Mouse (Mus musculus): ENCODE measurements around the gene Bloc1s2. TPM values are rescaled to one million over a fixed set of nuclear protein-coding genes. Genes with fewer than 3 reads are reported as not detected.
"Not testable (repeated sequence)": the region's sequence is repeated elsewhere in the genome, so short reads cannot be mapped to it uniquely, and the experiment has no call there.

The Bloc1s2 gene
- polyA plus RNA-seq, 1 experiment from 2014 or later, result 31.6 TPM

DNA sequence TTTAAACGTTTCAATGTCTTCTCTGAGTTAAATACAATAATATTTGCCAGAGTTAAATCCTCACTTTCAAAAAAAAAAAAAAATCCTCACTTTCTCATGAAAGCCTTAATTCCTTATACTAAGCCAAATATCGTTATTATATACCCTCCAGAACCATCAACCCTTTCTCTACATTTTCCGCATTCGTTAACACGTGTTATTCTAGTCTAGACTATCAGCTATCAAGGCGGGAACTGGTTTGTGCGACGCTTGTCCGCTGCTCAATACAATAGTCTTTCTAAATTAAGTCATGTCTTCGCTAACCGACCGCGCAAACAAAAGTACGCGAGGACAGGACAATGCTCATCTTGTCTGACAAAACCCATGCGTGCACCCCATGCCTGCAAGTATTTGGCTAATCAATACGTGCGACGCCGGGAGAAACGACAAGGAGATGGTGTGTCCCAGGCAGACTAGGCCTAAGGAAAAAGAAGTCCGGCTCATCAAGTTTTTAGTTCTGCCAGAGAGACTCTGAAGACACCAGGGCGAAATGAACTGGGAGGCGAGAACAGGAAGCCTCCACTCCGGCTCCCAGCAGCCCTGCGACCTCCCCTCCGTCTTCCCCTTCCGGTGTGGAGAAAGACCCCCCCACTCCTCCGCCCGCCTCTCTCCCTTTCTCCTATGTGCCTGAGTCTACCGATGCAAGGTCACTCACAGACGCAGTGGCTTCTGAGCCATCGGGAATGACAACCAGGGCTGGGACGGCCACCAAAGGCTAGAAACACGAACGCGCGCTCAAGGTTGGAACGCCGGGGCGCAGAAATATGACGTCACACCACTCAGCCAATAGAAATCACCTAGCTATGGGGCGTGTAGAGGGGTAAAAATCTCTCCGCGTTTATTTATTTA lies 10.9 kb downstream of the Bloc1s2 start, which contains the start of gene Cwf19l1:
Gene Cwf19l1, minus strand, starts transcription at position 805 of the 888 bp plus-strand sequence.
- Histone ChIP-seq H3K4me1 (ENCODE audit: insufficient read depth) (peaks cover 12% of the 10 kb centered on the region), H3K4me3 (ENCODE audit: low read depth, low read length) (peak within 1 kb of the TSS; percentile 93), H3K4me2 (ENCODE audit: low read depth, low read length) (peak within 1 kb of the TSS; percentile 88), H3K9me3 (ENCODE audit: low read length) (no peaks in the 10 kb centered on the region), H3K27me3 (ENCODE audit: insufficient read depth, low read length) (no peaks in the 10 kb centered on the region), H3K27ac (ENCODE audit: low read depth) (peak within 1 kb of the TSS; percentile 88), H3K36me3 (replicated peaks; ENCODE audit: insufficient read depth, low read length) (peaks cover 28% of the 10 kb centered on the region), H3K9ac (replicated peaks) (peak within 1 kb of the TSS; percentile 83)
- DNase-seq (peak; percentile 92), ATAC-seq (peak; percentile 93)
- under 1% methylated on average over 45 of the region's 45 CpGs for WGBS (ENCODE audit: insufficient replicate concordance)
- TF ChIP-seq EP300 (IDR thresholded peaks at IDR 0.05; ENCODE audit: low read depth) (no peak; the same call in 1 of the 2 replicates), CTCF (IDR thresholded peaks at IDR 0.05; ENCODE audit: low read depth) (no peak)

- 78% methylated on average over 5 of the region's 5 CpGs for WGBS (ENCODE audit: insufficient replicate concordance)
- TF ChIP-seq CTCF (IDR thresholded peaks at IDR 0.05; ENCODE audit: low read depth), result no peak
- no peak for TF ChIP-seq EP300 (IDR thresholded peaks at IDR 0.05; ENCODE audit: low read depth)
Measured at GRCm38 (mm10) chr19:44132917-44133316, 13.3 kb downstream of the Bloc1s2 start.

GRCm38 (mm10) chr19:44128560-44128959 lies 17.7 kb downstream of the Bloc1s2 start:
- 58% methylated on average over 2 of the region's 2 CpGs for WGBS (ENCODE audit: insufficient replicate concordance)
- Histone ChIP-seq H3K36me3 (replicated peaks; ENCODE audit: insufficient read depth, low read length) (peaks cover 57% of the 10 kb centered on the region), H3K9ac (replicated peaks) (no peak overlapping the region), H3K4me2 (ENCODE audit: low read depth, low read length) (no peak overlapping the region), H3K4me3 (ENCODE audit: low read depth, low read length) (no peak overlapping the region), H3K27ac (ENCODE audit: low read depth) (peak overlapping the region; percentile 62), H3K9me3 (ENCODE audit: low read length) (no peaks in the 10 kb centered on the region), H3K4me1 (ENCODE audit: insufficient read depth) (no peaks in the 10 kb centered on the region), H3K27me3 (ENCODE audit: insufficient read depth, low read length) (no peaks in the 10 kb centered on the region)
- DNase-seq (no peak), ATAC-seq (peak; percentile 82)
- TF ChIP-seq EP300 (IDR thresholded peaks at IDR 0.05; ENCODE audit: low read depth) (peak; percentile 53; the same call in 1 of the 2 replicates), CTCF (IDR thresholded peaks at IDR 0.05; ENCODE audit: low read depth) (no peak)

More at GRCm38 (mm10) chr19:44132917-44133316, 13.3 kb downstream of the Bloc1s2 start:
- H3K27ac ChIP-seq (ENCODE audit: low read depth), result no peak overlapping the region
- peaks cover 12% of the 10 kb centered on the region for H3K4me1 ChIP-seq (ENCODE audit: insufficient read depth)
- ATAC-seq (no peak), DNase-seq (no peak)
- no peak overlapping the region for H3K4me3 ChIP-seq (ENCODE audit: low read depth, low read length)
- H3K9ac ChIP-seq (replicated peaks), result no peak overlapping the region
- H3K27me3 ChIP-seq (ENCODE audit: insufficient read depth, low read length), result no peaks in the 10 kb centered on the region
- H3K4me2 ChIP-seq (ENCODE audit: low read depth, low read length), result no peak overlapping the region
- no peaks in the 10 kb centered on the region for H3K9me3 ChIP-seq (ENCODE audit: low read length)
- H3K36me3 ChIP-seq (replicated peaks; ENCODE audit: insufficient read depth, low read length), result peaks cover 25% of the 10 kb centered on the region

DNA sequence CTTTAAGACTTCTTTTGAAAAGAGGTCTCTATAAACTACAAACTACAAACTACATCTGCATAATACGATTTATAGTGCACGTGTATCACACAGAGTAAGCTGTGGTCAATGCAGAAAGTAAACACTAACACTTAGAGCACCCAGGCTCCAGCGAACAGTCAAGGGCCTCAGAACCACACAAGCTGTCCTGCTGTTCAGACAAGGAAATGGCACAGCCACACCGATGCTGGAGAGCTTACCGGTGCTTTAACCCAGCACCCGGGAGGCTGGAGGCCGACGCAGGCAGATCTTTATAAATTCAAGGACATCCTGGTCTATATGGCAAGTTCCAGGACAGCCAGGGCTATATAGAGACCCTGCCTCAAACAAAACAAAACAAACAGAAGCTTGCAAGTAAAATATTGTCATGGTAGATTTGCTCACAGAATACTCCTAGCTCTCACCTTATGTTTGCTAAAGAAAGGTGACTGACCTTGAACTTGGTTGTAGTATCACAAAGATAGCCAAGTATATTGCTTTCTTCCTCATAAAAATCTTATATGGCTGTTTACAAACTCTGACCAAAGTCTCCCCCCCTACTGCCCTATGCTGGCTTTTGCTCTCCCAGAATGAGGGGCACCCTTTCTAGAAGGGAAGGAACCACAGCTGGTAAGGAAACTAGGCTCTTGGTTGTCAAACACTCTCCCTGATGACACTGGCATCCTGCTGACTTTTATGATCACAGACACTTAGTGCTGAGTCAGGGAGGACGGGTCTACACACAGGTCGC lies 18.3 kb downstream of the Bloc1s2 start:
- no peak overlapping the region for H3K4me3 ChIP-seq (ENCODE audit: low read depth, low read length)
- no peaks in the 10 kb centered on the region for H3K4me1 ChIP-seq (ENCODE audit: insufficient read depth)
- H3K9me3 ChIP-seq (ENCODE audit: low read length), result no peaks in the 10 kb centered on the region
- H3K36me3 ChIP-seq (replicated peaks; ENCODE audit: insufficient read depth, low read length), result peaks cover 64% of the 10 kb centered on the region
- peak overlapping the region; percentile 62 for H3K27ac ChIP-seq (ENCODE audit: low read depth)
- H3K4me2 ChIP-seq (ENCODE audit: low read depth, low read length), result no peak overlapping the region
- no peak overlapping the region for H3K9ac ChIP-seq (replicated peaks)
- DNase-seq (no peak), ATAC-seq (peak; percentile 77)
- no peaks in the 10 kb centered on the region for H3K27me3 ChIP-seq (ENCODE audit: insufficient read depth, low read length)
- no peak for TF ChIP-seq CTCF (IDR thresholded peaks at IDR 0.05; ENCODE audit: low read depth)
- WGBS (ENCODE audit: insufficient replicate concordance), result 72% methylated on average over 10 of the region's 10 CpGs

GRCm38 (mm10) chr19:44121137-44121536 lies 25.1 kb downstream of the Bloc1s2 start:
- Histone ChIP-seq H3K4me3 (ENCODE audit: low read depth, low read length) (no peak overlapping the region), H3K4me2 (ENCODE audit: low read depth, low read length) (no peak overlapping the region), H3K27me3 (ENCODE audit: insufficient read depth, low read length) (no peaks in the 10 kb centered on the region), H3K27ac (ENCODE audit: low read depth) (no peak overlapping the region), H3K9me3 (ENCODE audit: low read length) (no peaks in the 10 kb centered on the region), H3K36me3 (replicated peaks; ENCODE audit: insufficient read depth, low read length) (peaks cover 75% of the 10 kb centered on the region), H3K9ac (replicated peaks) (no peak overlapping the region), H3K4me1 (ENCODE audit: insufficient read depth) (no peaks in the 10 kb centered on the region; the same call in 1 of the 2 replicates)
- DNase-seq (no peak), ATAC-seq (no peak)
- WGBS (ENCODE audit: insufficient replicate concordance), result 89% methylated on average over 7 of the region's 7 CpGs
- TF ChIP-seq EP300 (IDR thresholded peaks at IDR 0.05; ENCODE audit: low read depth) (no peak), CTCF (IDR thresholded peaks at IDR 0.05; ENCODE audit: low read depth) (no peak)

- not testable (repeated sequence) for H3K9ac ChIP-seq (replicated peaks); H3K4me3 ChIP-seq (ENCODE audit: low read depth, low read length); H3K4me2 ChIP-seq (ENCODE audit: low read depth, low read length); ATAC-seq; H3K9me3 ChIP-seq (ENCODE audit: low read length); H3K4me1 ChIP-seq (ENCODE audit: insufficient read depth); DNase-seq; H3K27me3 ChIP-seq (ENCODE audit: insufficient read depth, low read length); H3K27ac ChIP-seq (ENCODE audit: low read depth)
- H3K36me3 ChIP-seq (replicated peaks; ENCODE audit: insufficient read depth, low read length), result peaks cover 75% of the 10 kb centered on the region
- 89% methylated on average over 7 of the region's 9 CpGs for WGBS (ENCODE audit: insufficient replicate concordance)
Measured at GRCm38 (mm10) chr19:44120686-44121085, 25.6 kb downstream of the Bloc1s2 start.
